Mouse (Mus musculus) layer of hippocampus, adult 18-20 months (tissue): ENCODE measurements around the gene Agrp. TPM values are rescaled to one million over a fixed set of nuclear protein-coding genes. Genes with fewer than 3 reads are reported as not detected.
A peak's percentile ranks its signal among the peaks of the same experiment; 100 is the strongest.
"Not testable (repeated sequence)": the region's sequence is repeated elsewhere in the genome, so short reads cannot be mapped to it uniquely, and the experiment has no call there.

Source experiments
- DNase-seq, 2 experiments: peaks; one replicate each; pipeline ENCODE4 v3.0.0; 2022; ENCODE audit warnings: low spot score in 2 of 2
- total RNA-seq, 2 experiments: library from RNA; stranded (reverse); gene quantifications; 2 replicates each; pipeline ENCODE4 v1.2.3; 2021

Agrp gene
- total RNA-seq, 2 experiments from 2014 or later: not detected

- DNase-seq: not testable (repeated sequence)
These were observed 34.7 kb downstream of the Agrp start for GRCm38 (mm10) chr8:105602540-105602939.

- no peak for DNase-seq
These were observed 35.9 kb downstream of the Agrp start for GRCm38 (mm10) chr8:105601301-105601700.

DNA sequence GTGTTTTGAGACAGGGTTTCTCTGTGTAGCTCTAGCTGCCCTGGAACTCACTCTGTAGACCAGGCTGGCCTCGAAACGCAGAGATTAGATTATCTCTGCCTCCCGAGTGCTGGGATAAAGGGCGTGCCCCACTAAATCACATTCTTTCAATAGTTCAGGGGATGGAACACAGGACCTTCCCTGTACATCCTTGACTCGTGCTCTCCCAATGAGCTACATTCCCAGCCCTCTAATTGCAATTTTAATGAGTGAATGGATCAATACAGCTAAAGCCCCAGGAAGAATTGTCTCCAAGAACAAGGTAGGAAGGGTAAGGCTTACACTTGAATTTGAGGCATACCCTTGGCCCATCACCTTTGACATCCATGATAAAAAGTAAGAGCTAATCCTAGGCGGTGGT is 38.4 kb downstream of the Agrp start:
- no peak for DNase-seq

GRCm38 (mm10) chr8:105596362-105597034 is 40.7 kb downstream of the Agrp start:
- peak in 1 of 2 experiments; percentile 54 for DNase-seq

GRCm38 (mm10) chr8:105594451-105595242 is 42.5 kb downstream of the Agrp start:
- DNase-seq: no peak

GRCm38 (mm10) chr8:105593859-105594258 is 43.3 kb downstream of the Agrp start:
- DNase-seq: no peak

DNA sequence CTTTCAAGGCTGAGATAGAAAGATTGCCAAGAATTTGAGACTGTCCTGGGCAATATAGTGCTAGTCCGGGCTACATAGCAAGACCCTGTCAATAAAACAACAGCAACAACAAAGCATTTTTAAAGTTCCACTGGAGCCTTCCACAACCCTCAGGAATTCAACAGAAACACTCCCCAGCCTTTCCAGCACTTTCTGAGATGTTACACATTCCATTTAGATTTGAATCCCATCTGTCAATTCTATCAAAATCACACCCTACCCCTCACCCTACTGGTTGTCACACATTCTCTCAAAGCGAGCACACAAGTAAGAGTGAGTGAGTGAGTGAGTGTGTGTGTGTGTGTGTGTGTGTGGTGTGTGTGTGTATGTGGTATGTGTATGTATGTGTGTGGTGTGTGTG is 44.8 kb downstream of the Agrp start:
- DNase-seq: no peak

DNA sequence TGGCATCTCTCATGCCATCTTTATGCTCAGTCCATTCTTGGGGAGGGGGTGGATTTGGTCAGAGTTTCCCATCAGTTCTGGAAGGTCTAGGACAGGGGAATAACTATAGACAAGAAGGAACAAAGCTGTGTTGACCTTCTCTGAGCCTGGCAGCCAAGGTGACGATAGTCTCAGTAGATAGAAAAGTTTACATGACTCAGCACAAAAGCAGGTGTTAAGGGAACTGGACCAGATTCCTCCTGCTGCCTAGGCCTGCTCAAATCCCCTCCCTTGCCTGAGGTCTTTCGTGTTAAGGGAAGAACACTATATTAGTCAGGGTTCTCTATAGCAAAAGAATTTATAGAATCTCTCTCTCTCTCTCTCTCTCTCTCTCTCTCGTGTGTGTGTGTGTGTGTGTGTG is 57.5 kb downstream of the Agrp start:
- no peak for DNase-seq

GRCm38 (mm10) chr8:105575538-105575937 is 61.7 kb downstream of the Agrp start:
- DNase-seq: no peak

DNA sequence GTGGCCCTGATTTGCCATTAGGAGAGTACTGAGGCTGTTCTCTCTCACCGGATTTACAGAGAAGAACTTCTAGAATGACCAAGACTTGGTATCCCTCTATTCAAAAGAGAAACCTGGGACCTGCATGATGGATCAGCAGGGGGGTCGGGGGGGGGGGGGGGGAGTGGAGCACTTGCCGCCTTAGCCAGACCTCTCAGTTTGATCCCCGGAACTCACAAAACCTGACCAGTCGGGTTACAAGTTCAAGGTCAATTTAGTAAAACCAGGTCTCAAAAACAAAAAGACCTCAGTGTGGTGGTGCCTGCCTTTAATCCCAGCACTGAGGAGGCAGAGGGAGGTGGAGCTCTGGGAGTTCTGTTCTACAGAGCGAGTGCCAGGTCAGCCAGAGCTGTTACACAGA is 62.5 kb downstream of the Agrp start:
- no peak for DNase-seq

- no peak for DNase-seq
These were observed 63.8 kb downstream of the Agrp start for GRCm38 (mm10) chr8:105573427-105573826.

GRCm38 (mm10) chr8:105571810-105572209 is 65.4 kb downstream of the Agrp start:
- DNase-seq: peak in 1 of 2 experiments; percentile 31

- DNase-seq: no peak
These were observed 70.2 kb downstream of the Agrp start for GRCm38 (mm10) chr8:105566703-105567595.

GRCm38 (mm10) chr8:105565952-105566702 is 71.1 kb downstream of the Agrp start, which contains the start of gene Atp6v0d1:
TSS of gene Atp6v0d1 (minus strand) at chr8:105566047.
- DNase-seq: peak; percentile 100

DNA sequence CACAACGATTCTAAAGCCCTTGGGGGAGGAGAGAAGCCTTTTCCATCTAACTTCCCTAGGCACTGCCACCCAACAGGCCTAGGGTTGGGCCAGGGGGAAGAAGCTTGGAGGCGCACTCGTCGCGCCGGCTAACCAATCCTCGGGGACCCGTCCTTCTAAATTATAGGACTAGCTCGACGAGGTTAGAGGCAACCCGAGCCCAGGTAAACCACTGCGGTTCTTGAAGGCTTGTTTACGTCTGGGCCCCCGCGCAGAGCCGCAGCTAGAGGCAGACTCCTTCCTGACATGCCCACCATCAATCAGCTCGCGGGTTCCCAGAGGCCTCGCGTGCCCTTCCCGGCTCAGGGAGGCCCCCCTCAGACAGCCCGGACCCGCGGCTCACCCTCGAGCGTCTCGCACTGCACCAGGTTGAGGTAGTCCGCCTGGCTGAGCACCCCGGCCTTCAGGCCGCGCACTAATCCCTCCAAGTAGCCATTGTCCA is 71.8 kb downstream of the Agrp start:
- DNase-seq: peak in 1 of 2 experiments; percentile 17

DNA sequence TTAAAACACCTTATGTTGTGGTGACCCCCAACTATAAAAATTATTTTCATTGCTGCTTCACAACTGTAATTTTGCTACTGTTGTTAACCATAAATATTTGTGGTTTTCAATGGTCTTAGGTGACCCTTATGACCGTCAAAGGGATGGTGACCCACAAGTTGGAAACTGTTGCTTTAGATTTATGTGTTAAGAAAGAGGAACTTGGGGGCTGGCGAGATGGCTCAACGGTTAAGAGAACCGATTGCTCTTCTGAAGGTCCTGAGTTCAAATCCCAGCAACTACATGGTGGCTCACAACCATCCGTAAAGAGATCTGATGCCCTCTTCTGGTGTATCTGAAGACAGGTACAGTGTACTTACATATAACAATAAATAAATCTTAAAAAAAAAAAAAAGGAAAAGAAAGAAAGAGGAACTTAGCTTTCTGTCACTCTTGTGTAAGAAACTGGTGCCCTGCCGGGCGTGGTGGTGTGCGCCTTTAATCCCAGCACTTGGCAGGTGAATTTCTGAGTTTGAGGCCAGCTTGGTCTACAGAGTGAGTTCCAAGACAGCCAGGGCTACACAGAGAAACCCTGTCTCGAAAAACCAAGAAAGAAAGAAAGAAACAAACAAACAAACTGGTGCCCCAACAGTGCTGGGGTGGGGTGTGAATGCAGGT is 72.5 kb downstream of the Agrp start:
- DNase-seq: not testable (repeated sequence)

GRCm38 (mm10) chr8:105563871-105564270 is 73.3 kb downstream of the Agrp start:
- DNase-seq: no peak

DNA sequence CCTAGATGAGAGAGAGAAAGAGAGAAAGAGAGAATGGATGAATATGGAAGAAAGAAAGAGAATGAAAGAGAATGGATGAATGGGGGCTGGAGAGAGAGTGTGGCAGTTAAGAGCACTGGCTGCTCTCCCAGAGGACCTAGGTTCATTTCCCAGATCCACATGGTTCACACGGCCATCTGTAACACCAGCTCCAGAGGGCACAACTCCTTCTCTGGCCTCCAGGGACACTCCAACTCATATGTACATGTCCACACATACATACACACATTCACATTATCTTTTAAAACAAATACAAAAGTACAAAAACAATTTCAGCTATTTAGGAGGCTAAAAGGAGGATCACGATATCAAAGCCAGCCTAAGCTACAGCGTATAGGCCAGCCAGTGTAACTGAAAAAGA is 74.3 kb downstream of the Agrp start:
- DNase-seq: no peak

GRCm38 (mm10) chr8:105555230-105555629 is 82.0 kb downstream of the Agrp start:
- no peak for DNase-seq

DNA sequence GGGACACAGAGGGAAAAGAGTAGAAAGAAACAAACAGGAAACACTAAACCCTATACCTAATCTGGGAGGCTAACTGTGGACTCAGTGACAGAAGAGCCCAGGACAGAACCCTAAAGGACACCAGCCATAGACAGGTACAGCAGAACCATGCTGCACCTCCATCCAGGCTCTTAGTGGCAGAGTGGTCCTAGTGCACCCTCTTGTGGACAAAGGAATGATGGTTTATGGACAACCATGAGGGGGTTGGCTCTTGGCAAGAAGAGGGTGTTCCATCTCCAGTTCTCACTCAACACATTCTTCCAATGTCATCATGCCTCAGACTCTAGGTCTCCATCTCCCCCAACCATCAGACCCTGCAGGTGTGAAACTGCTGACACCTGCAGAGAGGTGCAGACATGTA is 83.1 kb downstream of the Agrp start:
- DNase-seq: peak in 1 of 2 experiments; percentile 77
